Mouse (Mus musculus): ENCODE results near the gene Gbp5.

- TF ChIP-seq EP300 (IDR thresholded peaks at IDR 0.05; ENCODE audit: low read depth): no peak
- TF ChIP-seq CTCF (IDR thresholded peaks at IDR 0.05; ENCODE audit: low read depth): no peak
Measured at GRCm38 (mm10) chr3:142478360-142478759, 15.4 kb upstream of the Gbp5 start.
